Mouse (Mus musculus): ENCODE data around the gene Nfkb1.

Gene Nfkb1

DNA sequence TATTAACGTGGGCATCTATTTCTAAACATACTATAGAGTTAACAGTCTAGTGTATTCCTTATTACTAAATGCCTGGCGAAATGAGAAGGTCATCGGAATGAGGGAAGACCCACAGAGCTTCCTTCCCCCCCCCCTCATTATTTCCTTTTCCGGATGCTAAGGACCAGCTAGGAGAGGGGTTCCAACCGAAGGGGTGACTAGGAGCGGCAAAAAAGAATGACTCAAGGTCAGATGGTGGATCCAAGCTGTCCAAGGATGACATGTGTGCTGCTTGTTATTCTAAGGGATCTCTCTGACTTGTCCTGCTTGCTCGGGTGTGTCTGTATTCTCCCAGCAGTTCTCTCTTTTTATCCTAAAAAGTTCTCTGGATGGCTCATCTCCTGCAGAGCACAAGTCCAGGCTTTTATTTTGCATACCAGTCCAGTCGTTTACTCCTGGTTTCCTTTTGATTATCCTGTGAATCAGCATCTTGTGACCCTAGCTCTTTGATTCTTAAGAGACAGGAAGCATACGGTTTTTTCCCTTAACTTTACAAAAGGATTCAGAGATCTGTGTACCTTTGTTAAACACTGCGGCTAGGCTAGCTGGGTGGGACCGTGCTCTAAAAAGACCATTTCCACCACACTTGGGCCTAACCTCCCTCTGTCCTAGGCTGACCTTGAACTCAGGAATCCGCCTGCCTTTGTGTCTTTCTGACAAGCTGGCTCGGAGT lies 145.0 kb downstream of the Nfkb1 start:
- no peak for DNase-seq (ENCODE audit: low read depth, low spot score)

Measured in A20 (cell line).